Mouse (Mus musculus): ENCODE results near the gene Esr1. TPM values are rescaled to one million over a fixed set of nuclear protein-coding genes. Genes with fewer than 3 reads are reported as not detected.

Gene Esr1
- polyA plus RNA-seq, 1 experiment from 2014 or later: 1.2 TPM

DNA sequence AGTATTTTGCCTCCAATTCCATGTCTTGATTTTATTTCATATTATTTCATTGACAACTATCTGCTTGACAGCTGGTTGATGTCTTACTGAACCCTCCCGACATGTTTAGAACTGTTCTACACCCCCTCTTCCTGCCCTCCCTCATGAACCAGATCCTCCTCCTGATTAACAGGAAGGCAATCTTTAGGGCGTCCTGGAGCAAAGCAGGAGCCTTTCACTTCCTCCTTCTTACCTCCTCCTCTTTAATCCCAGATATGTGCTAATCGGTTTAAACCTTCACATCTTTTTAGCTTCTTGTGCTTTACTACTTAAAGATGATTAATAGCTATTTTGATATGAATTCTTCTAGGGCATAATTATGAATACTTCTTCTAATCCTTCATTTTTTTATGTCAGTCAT, 166.6 kb downstream of the Esr1 start:
- Histone ChIP-seq H3K36me3 (ENCODE audit: inconsistent target) (no peaks in the 10 kb centered on the region), H3K27ac (no peak overlapping the region), H3K79me2 (ENCODE audit: inconsistent target) (no peaks in the 10 kb centered on the region), H3K4me3 (ENCODE audit: inconsistent target) (no peak overlapping the region)
- 11% methylated on average over 3 of the region's 3 CpGs for WGBS (ENCODE audit: missing documents)

- 86% methylated on average over 6 of the region's 6 CpGs for WGBS (ENCODE audit: missing documents)
- H3K36me3 ChIP-seq (ENCODE audit: inconsistent target): no peaks in the 10 kb centered on the region
- H3K79me2 ChIP-seq (ENCODE audit: inconsistent target): no peaks in the 10 kb centered on the region
- no peak overlapping the region for H3K4me3 ChIP-seq (ENCODE audit: inconsistent target)
- H3K27ac ChIP-seq: no peak overlapping the region
Measured at GRCm38 (mm10) chr10:4780926-4781325, 169.5 kb downstream of the Esr1 start.

DNA sequence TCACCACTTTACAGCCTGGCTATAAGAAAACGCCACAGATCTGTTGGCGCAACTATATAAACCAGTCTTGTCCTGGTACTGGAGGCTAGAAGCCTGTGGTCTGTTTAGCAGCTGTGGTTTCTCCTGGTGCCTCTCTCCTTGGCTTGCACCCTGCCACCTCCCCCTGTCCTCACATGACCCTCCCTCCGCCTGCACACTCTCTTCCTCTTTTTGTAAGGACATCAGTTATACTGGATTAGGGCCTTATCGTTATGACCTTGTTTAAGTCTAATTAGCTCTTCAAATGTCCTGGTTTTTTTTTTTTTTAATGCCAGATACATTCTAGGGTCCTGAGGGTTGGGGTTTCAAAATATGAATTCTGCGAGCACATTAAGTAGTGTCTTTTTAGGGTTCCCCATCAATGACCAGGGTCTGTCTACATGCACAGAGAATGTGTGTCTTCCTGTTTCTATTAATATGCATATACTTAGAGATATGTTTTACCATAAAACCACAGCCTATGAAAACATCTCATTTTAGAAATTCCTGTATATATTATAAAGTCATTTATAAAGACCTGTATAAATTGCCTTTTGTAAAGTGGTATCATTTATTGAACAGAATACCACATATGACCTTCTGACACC, 175.7 kb downstream of the Esr1 start:
- no peak overlapping the region for H3K4me3 ChIP-seq (ENCODE audit: inconsistent target)
- 3% methylated on average over 5 of the region's 5 CpGs for WGBS (ENCODE audit: missing documents)
- no peaks in the 10 kb centered on the region for H3K36me3 ChIP-seq (ENCODE audit: inconsistent target)
- peak overlapping the region; percentile 35 for H3K27ac ChIP-seq
- no peaks in the 10 kb centered on the region for H3K79me2 ChIP-seq (ENCODE audit: inconsistent target)

- Histone ChIP-seq H3K4me3 (ENCODE audit: inconsistent target) (no peak overlapping the region), H3K27ac (no peak overlapping the region), H3K36me3 (ENCODE audit: inconsistent target) (no peaks in the 10 kb centered on the region), H3K79me2 (ENCODE audit: inconsistent target) (no peaks in the 10 kb centered on the region)
- WGBS (ENCODE audit: missing documents): 54% methylated on average over 3 of the region's 3 CpGs
Measured at GRCm38 (mm10) chr10:4798268-4798808, 186.9 kb downstream of the Esr1 start.

DNA sequence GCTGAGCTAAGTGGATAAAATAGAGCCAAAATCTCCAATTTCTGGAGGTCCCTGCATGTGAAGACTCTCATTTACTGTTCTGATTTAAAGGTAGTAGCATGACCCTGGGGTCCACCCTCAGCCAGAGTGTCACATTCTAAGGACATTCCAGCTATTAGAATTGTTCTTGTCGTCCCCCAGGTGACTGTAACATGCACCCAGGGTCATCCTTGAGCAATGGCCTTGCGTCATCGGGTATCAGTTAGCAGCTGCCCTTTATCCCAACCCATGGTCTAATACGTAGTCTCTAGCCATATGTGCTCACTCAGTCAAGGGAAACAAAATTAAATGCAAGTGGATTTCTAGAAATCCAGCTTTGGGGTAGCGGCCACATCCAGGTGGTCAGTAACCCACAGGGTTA, 213.0 kb downstream of the Esr1 start:
- 84% methylated on average over 4 of the region's 5 CpGs for WGBS (ENCODE audit: missing documents)
- Histone ChIP-seq H3K79me2 (ENCODE audit: inconsistent target) (no peaks in the 10 kb centered on the region), H3K4me3 (ENCODE audit: inconsistent target) (no peak overlapping the region), H3K36me3 (ENCODE audit: inconsistent target) (no peaks in the 10 kb centered on the region), H3K27ac (no peak overlapping the region)

GRCm38 (mm10) chr10:4830592-4830991, 219.2 kb downstream of the Esr1 start:
- no peak overlapping the region for H3K4me3 ChIP-seq (ENCODE audit: inconsistent target)
- H3K27ac ChIP-seq: no peak overlapping the region
- H3K79me2 ChIP-seq (ENCODE audit: inconsistent target): no peaks in the 10 kb centered on the region
- WGBS (ENCODE audit: missing documents): 87% methylated on average over 6 of the region's 6 CpGs
- H3K36me3 ChIP-seq (ENCODE audit: inconsistent target): no peaks in the 10 kb centered on the region

DNA sequence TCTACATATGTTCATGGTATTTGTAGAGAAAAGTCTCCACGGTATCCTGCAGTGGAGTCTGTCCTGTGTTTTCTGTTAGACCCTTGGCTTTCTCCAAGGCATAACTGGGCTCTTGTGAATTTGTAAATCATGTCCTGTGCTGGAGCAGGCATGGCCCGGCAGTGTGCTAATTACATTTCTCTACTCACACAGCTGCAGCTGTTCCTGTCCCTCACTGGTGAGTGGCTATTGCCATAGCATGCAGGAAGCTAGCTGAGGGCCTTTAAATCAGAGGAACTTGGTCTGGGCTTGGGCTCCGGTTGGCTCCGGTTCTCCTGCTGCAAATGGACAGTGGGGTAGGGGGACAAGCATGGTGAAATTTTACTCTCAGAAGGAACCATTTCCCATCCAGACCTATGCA, 226.7 kb downstream of the Esr1 start:
- 98% methylated on average over 4 of the region's 4 CpGs for WGBS (ENCODE audit: missing documents)
- no peaks in the 10 kb centered on the region for H3K36me3 ChIP-seq (ENCODE audit: inconsistent target)
- no peak overlapping the region for H3K4me3 ChIP-seq (ENCODE audit: inconsistent target)
- no peaks in the 10 kb centered on the region for H3K79me2 ChIP-seq (ENCODE audit: inconsistent target)
- no peak overlapping the region for H3K27ac ChIP-seq

DNA sequence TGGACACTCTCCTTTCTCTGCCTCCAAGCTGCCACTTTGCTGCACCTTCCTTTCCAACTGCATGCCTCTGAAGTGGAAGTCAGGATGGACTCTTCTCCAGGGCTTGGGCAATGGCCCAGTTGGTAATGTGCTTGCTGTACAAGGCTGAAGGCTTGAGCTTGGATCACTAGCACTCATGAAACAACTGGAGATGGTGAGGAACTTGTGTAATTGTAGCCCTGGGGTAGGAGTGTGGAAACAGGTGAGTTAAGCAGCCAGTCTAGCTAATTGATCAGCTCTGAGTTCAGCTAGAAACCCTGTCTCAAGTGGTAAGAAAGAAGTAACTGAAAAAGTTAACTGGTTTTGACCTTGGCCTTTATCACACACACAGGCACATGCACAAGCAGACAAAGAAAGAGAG, 229.6 kb downstream of the Esr1 start:
- H3K27ac ChIP-seq: no peak overlapping the region
- H3K4me3 ChIP-seq (ENCODE audit: inconsistent target): no peak overlapping the region
- no peaks in the 10 kb centered on the region for H3K36me3 ChIP-seq (ENCODE audit: inconsistent target)
- H3K79me2 ChIP-seq (ENCODE audit: inconsistent target): no peaks in the 10 kb centered on the region

DNA sequence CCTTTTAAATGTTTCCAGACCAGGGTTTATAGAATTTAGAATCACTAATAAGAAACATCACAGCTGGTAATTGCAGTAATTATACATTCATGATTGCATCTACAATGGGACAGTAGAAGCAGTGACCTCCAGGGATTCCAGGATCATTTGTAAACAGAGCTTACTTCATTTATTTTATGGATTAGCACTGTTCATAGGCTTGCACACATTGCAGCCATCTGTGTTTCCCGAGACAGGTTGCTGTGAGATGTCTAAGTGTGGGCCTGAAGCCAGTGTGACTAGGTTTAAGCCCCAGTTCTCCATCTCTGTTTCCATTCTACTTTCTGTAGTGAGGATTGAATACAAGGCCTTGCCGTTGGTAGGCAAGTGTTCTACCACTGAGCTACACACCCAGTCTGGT, 236.1 kb downstream of the Esr1 start:
- Histone ChIP-seq H3K36me3 (ENCODE audit: inconsistent target) (no peaks in the 10 kb centered on the region), H3K4me3 (ENCODE audit: inconsistent target) (no peak overlapping the region), H3K79me2 (ENCODE audit: inconsistent target) (no peaks in the 10 kb centered on the region), H3K27ac (no peak overlapping the region)
- 88% methylated on average over 2 of the region's 2 CpGs for WGBS (ENCODE audit: missing documents)

DNA sequence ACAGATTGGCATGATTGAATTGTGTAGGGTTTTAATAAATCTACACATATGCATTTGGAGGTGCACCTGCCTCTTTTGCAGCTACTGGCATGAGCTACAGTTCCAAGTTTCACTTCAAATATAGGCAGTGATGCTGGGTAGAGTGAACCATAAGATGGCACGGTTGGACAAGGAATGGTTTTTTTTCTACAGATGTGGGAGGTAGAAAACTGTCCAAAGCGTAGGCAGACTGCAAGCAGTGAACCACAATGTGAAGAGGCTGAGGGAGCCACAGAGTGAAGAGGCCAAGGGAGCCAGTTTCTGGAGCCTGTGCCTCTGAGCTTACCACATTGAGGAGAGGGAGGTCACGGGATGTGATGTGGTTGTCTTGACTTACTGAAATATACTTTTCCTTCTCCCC, 238.5 kb downstream of the Esr1 start:
- Histone ChIP-seq H3K79me2 (ENCODE audit: inconsistent target) (no peaks in the 10 kb centered on the region), H3K4me3 (ENCODE audit: inconsistent target) (no peak overlapping the region), H3K27ac (no peak overlapping the region), H3K36me3 (ENCODE audit: inconsistent target) (no peaks in the 10 kb centered on the region)
- 91% methylated on average over 3 of the region's 3 CpGs for WGBS (ENCODE audit: missing documents)

- WGBS (ENCODE audit: missing documents): 97% methylated on average over 8 of the region's 8 CpGs
- Histone ChIP-seq H3K36me3 (ENCODE audit: inconsistent target) (no peaks in the 10 kb centered on the region), H3K79me2 (ENCODE audit: inconsistent target) (no peaks in the 10 kb centered on the region), H3K27ac (no peak overlapping the region), H3K4me3 (ENCODE audit: inconsistent target) (no peak overlapping the region)
Measured at GRCm38 (mm10) chr10:4875076-4875737, 263.8 kb downstream of the Esr1 start.

- no peaks in the 10 kb centered on the region for H3K36me3 ChIP-seq (ENCODE audit: inconsistent target)
- 88% methylated on average over 1 of the region's 1 CpGs for WGBS (ENCODE audit: missing documents)
- no peaks in the 10 kb centered on the region for H3K79me2 ChIP-seq (ENCODE audit: inconsistent target)
Measured at GRCm38 (mm10) chr10:4881391-4881790, 270.0 kb downstream of the Esr1 start.

GRCm38 (mm10) chr10:4885506-4885905, 274.1 kb downstream of the Esr1 start:
- H3K79me2 ChIP-seq (ENCODE audit: inconsistent target): no peaks in the 10 kb centered on the region
- no peaks in the 10 kb centered on the region for H3K36me3 ChIP-seq (ENCODE audit: inconsistent target)
- no peak overlapping the region for H3K4me3 ChIP-seq (ENCODE audit: inconsistent target)
- 98% methylated on average over 3 of the region's 3 CpGs for WGBS (ENCODE audit: missing documents)
- H3K27ac ChIP-seq: no peak overlapping the region

More at GRCm38 (mm10) chr10:4881391-4881790, 270.0 kb downstream of the Esr1 start:
- no peak overlapping the region for H3K4me3 ChIP-seq (ENCODE audit: inconsistent target)
- H3K27ac ChIP-seq: no peak overlapping the region

DNA sequence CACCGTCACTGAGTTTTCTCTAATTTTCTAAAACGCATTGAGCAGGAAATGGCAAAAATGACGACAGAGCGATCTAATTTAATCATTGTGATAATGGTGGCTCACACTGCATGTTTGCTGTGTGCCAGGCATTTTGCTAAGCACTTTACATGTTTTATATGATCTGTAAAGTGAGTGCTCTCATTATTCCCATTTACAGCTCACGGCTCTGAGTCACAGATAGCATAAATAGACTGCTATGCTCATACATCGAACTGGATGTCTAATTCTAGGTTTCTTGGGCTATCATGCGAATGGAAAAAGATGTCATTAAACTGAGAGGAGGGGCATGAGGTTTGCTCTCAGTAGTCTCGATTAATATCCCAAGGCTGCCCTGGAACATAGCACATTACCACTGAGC, 274.6 kb downstream of the Esr1 start:
- H3K36me3 ChIP-seq (ENCODE audit: inconsistent target): no peaks in the 10 kb centered on the region
- H3K4me3 ChIP-seq (ENCODE audit: inconsistent target): no peak overlapping the region
- H3K79me2 ChIP-seq (ENCODE audit: inconsistent target): no peaks in the 10 kb centered on the region
- WGBS (ENCODE audit: missing documents): 94% methylated on average over 8 of the region's 8 CpGs
- no peak overlapping the region for H3K27ac ChIP-seq

- Histone ChIP-seq H3K4me3 (ENCODE audit: inconsistent target) (no peak overlapping the region), H3K79me2 (ENCODE audit: inconsistent target) (no peaks in the 10 kb centered on the region), H3K36me3 (ENCODE audit: inconsistent target) (no peaks in the 10 kb centered on the region), H3K27ac (no peak overlapping the region)
- 77% methylated on average over 1 of the region's 1 CpGs for WGBS (ENCODE audit: missing documents)
Measured at GRCm38 (mm10) chr10:4893475-4893874, 282.1 kb downstream of the Esr1 start.
